Mouse (Mus musculus) leukemia stem cell, adult 10-12 weeks (primary cell): ENCODE data around the gene Mms19. TPM values are rescaled to one million over a fixed set of nuclear protein-coding genes. Genes with fewer than 3 reads are reported as not detected.

Experiments
- polyA plus RNA-seq: library from polyadenylated mRNA; stranded (reverse); fragments of >175 nt; gene quantifications from 2 replicates; pipeline ENCODE4 v1.2.3, GENCODE M21; 2012; ENCODE audit warnings: low replicate concordance

Mms19 gene
- polyA plus RNA-seq = 5.1 and 29.0 TPM in 2 replicates

GRCm38 (mm10) chr19:41980819-41981594 lies at the start of gene Mms19:
Gene Mms19 (minus strand): TSS chr19:41981157.

GRCm38 (mm10) chr19:41981595-41981927 lies 604 bp upstream of the Mms19 start, which contains the start of gene Ubtd1:
Gene Ubtd1 (plus strand): TSS chr19:41981763.

GRCm38 (mm10) chr19:41933179-41934086 lies 47.5 kb downstream of the Mms19 start, which contains the start of the genes Exosc1 and Zdhhc16:
Gene Exosc1 (minus strand): TSS chr19:41933423.
Gene Zdhhc16 (plus strand): TSS chr19:41933480.

GRCm38 (mm10) chr19:41911178-41912073 lies 69.5 kb downstream of the Mms19 start, which contains the start of gene Pgam1:
Gene Pgam1 (plus strand): TSS chr19:41911923.

GRCm38 (mm10) chr19:41895460-41896318 lies 85.3 kb downstream of the Mms19 start, which contains the start of gene Rrp12:
Gene Rrp12 (minus strand): TSS chr19:41896173.

Other genes starting within 250 kb of the Mms19 start
- 0.07 TPM in 1 of 2 replicates, not detected in the other for gene Slit1, start 237.5 kb downstream of the Mms19 start, polyA plus RNA-seq
- gene Arhgap19, start 179.1 kb downstream of the Mms19 start, polyA plus RNA-seq = 2.7 and 3.8 TPM in 2 replicates
- gene Frat1, start 151.2 kb downstream of the Mms19 start, polyA plus RNA-seq = 54.1 and 63.1 TPM in 2 replicates
- gene Frat2, start 133.0 kb downstream of the Mms19 start, polyA plus RNA-seq = 22.1 and 29.2 TPM in 2 replicates
- 14.9 and 24.9 TPM in 2 replicates for gene Rrp12, start 85.0 kb downstream of the Mms19 start, polyA plus RNA-seq
- gene Pgam1, start 69.2 kb downstream of the Mms19 start, polyA plus RNA-seq = 45.6 and 62.6 TPM in 2 replicates
- gene Exosc1, start 47.7 kb downstream of the Mms19 start, polyA plus RNA-seq = 5.5 and 21.0 TPM in 2 replicates
- gene Zdhhc16, start 47.7 kb downstream of the Mms19 start, polyA plus RNA-seq = 20.4 and 33.6 TPM in 2 replicates
- gene Ubtd1, start 606 bp upstream of the Mms19 start, polyA plus RNA-seq = 6.3 and 8.7 TPM in 2 replicates
- gene Ankrd2, start 54.8 kb upstream of the Mms19 start, polyA plus RNA-seq = 0.55 and 1.0 TPM in 2 replicates
- not detected in 2 replicates for gene Hoga1, start 64.5 kb upstream of the Mms19 start, polyA plus RNA-seq
- gene 4933411K16Rik, start 71.1 kb upstream of the Mms19 start, polyA plus RNA-seq = not detected in 2 replicates
- gene Morn4, start 105.2 kb upstream of the Mms19 start, polyA plus RNA-seq = 0.09 and 0.50 TPM in 2 replicates
- 16.8 and 26.8 TPM in 2 replicates for gene Pi4k2a, start 109.3 kb upstream of the Mms19 start, polyA plus RNA-seq
- gene Avpi1, start 147.9 kb upstream of the Mms19 start, polyA plus RNA-seq = 4.4 and 14.3 TPM in 2 replicates
- 4.7 and 6.3 TPM in 2 replicates for gene Marveld1, start 166.2 kb upstream of the Mms19 start, polyA plus RNA-seq
- 14.8 and 15.6 TPM in 2 replicates for gene Zfyve27, start 182.8 kb upstream of the Mms19 start, polyA plus RNA-seq
- gene Sfrp5, start 221.1 kb upstream of the Mms19 start, polyA plus RNA-seq = not detected in 2 replicates